Mouse (Mus musculus) heart, adult 10 weeks (tissue): Measurements from ENCODE around the gene Aqp7. TPM values are rescaled to one million over a fixed set of nuclear protein-coding genes. Genes with fewer than 3 reads are reported as not detected.

ENCODE experiments used
- polyA plus RNA-seq: library from polyadenylated mRNA; stranded (reverse); fragments of 350-450 nt; fragmentation: Illumina TruSeq; extraction: RNeasy Lipid Tissue Mini Kit (QIAGEN cat#74804); gene quantifications from one replicate; pipeline ENCODE4 v1.2.3, GENCODE M21; 2014; ENCODE audit warnings: low read depth, low replicate concordance

The Aqp7 gene
- 19.4 TPM for polyA plus RNA-seq

DNA sequence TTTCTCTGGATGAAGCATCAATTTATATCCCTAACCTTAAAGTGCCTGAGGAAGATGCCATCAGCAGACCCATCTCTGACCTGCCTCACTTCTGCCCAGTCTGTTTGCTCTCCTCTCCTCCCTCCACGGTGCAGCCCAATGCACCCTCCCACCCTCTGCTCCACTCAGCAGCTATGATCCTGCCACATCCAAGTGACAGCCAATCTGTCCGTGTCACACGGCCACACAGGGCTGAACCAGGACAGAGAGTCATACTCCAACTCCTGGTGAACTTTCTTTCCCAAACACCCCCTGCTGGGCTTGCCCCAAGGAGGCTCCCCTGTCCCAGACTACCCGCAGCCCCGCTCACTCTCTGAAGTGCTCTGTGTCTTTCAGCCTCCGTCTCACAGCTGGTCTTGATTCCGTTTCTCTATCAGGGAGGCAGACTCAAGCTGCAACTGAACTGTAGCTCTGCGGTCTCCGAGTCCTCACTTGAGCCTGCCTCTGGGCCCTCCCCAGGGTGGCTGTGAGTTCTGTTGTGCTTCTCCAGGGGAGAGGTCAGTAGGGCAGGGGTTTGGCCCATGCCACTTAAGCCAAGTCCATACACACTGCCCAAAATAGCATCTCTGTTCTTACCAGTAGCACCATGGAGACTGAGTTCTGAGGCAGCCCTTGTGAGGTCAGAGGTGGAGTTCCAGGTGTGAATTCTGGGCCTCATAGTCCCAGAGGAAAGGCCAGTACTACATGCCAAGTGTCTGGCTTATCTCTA is at the start of gene Aqp7:
Gene Aqp7 (minus strand): TSS at position 616 of the 748 bp plus-strand sequence.

Other genes starting within 250 kb of the Aqp7 start
- gene B4galt1, start 194.1 kb downstream of the Aqp7 start, polyA plus RNA-seq = 59.1 TPM
- 1.9 TPM for gene Spink4, start 128.1 kb downstream of the Aqp7 start, polyA plus RNA-seq
- gene Bag1, start 99.8 kb downstream of the Aqp7 start, polyA plus RNA-seq = 286 TPM
- 49.8 TPM for gene Chmp5, start 99.7 kb downstream of the Aqp7 start, polyA plus RNA-seq
- 29.4 TPM for gene Nfx1, start 77.2 kb downstream of the Aqp7 start, polyA plus RNA-seq
- not detected for gene Aqp3, start 50.0 kb upstream of the Aqp7 start, polyA plus RNA-seq
- gene Nol6, start 76.3 kb upstream of the Aqp7 start, polyA plus RNA-seq = 12.5 TPM
- gene Ube2r2, start 87.6 kb upstream of the Aqp7 start, polyA plus RNA-seq = 146 TPM
- gene Ubap2, start 227.0 kb upstream of the Aqp7 start, polyA plus RNA-seq = 36.3 TPM